Mouse (Mus musculus) ES-E14 (cell line): Measurements from ENCODE around the gene Pdk1. TPM values are rescaled to one million over a fixed set of nuclear protein-coding genes. Genes with fewer than 3 reads are reported as not detected.
"Not testable (repeated sequence)": the region's sequence is repeated elsewhere in the genome, so short reads cannot be mapped to it uniquely, and the experiment has no call there.

Source experiments
- DNase-seq: peaks from one replicate; pipeline ENCODE4 v3.0.0-alpha.2; 2013; ENCODE audit warnings: low read depth, low spot score
- H3K27ac ChIP-seq: 2 replicates; pipeline ENCODE4 v1.5.1; 2012; ENCODE audit warnings: low read depth, mild to moderate bottlenecking, low read length, moderate library complexity, mixed read lengths; ENCODE audit not compliant: poor library complexity, insufficient read depth, severe bottlenecking
- H3K36me3 ChIP-seq: 2 replicates; pipeline ENCODE4 v1.6.1; 2012; ENCODE audit warnings: mild to moderate bottlenecking, low read length, moderate library complexity, mixed read lengths; ENCODE audit not compliant: control insufficient read depth, poor library complexity, insufficient read depth, severe bottlenecking
- H3K4me1 ChIP-seq, 2 experiments: fragments of 150-350 bp in 1 of 2; sonication (generic) in 1 of 2; 2 replicates each; pipeline ENCODE4 v1.6.1; 2012; ENCODE audit warnings: low read length in 2 of 2, mild to moderate bottlenecking in 1 of 2, mixed read lengths in 1 of 2; ENCODE audit not compliant: control insufficient read depth in 2 of 2, insufficient read depth in 2 of 2, poor library complexity in 1 of 2
- H3K4me3 ChIP-seq, 2 experiments: fragments of 150-350 bp in 1 of 2; sonication (generic) in 1 of 2; 2 replicates each; pipeline ENCODE4 v1.5.1; 2012; ENCODE audit warnings: low read length in 2 of 2, low read depth in 1 of 2, mild to moderate bottlenecking in 1 of 2, mixed read lengths in 1 of 2; ENCODE audit not compliant: insufficient read depth in 1 of 2, poor library complexity in 1 of 2, severe bottlenecking in 1 of 2
- H3K9ac ChIP-seq: 2 replicates; pipeline ENCODE4 v1.6.1; 2012; ENCODE audit warnings: low read depth, mild to moderate bottlenecking, low read length, mixed read lengths; ENCODE audit not compliant: poor library complexity, insufficient read depth, severe bottlenecking
- H3K9me3 ChIP-seq: fragments of 150-350 bp; sonication (generic); 2 replicates; pipeline ENCODE4 v1.6.1; 2012; ENCODE audit warnings: low read depth, mild to moderate bottlenecking, low read length; ENCODE audit not compliant: control insufficient read depth, insufficient read depth
- CHD2 ChIP-seq: IDR thresholded peaks from 2 replicates; pipeline ENCODE4 v1.6.1; 2014; ENCODE audit warnings: mild to moderate bottlenecking, low read depth, low read length, inconsistent platforms
- HCFC1 ChIP-seq: IDR thresholded peaks from 2 replicates; pipeline ENCODE4 v1.6.1; 2012; ENCODE audit warnings: low read length, inconsistent platforms, borderline replicate concordance; ENCODE audit not compliant: insufficient read depth
- MAFK ChIP-seq: IDR thresholded peaks from 2 replicates; pipeline ENCODE4 v1.6.1; 2014; ENCODE audit warnings: mild to moderate bottlenecking, low read depth, low read length, inconsistent platforms; ENCODE audit not compliant: insufficient read depth
- ZC3H11A ChIP-seq: IDR thresholded peaks from 2 replicates; pipeline ENCODE4 v1.6.1; 2012; ENCODE audit warnings: low read depth, mild to moderate bottlenecking, inconsistent platforms, low read length, borderline replicate concordance
- ZNF384 ChIP-seq: IDR thresholded peaks from 2 replicates; pipeline ENCODE4 v1.6.1; 2012; ENCODE audit warnings: low read depth, low read length, inconsistent platforms
- in situ Hi-C, 2 experiments: fragments of 600-800 bp; cut with MboI; formaldehyde crosslinking; loops; one replicate each; pipeline ENCODE4 v1.15.1; 2025; ENCODE audit warnings: low sequenced_read_pairs in 2 of 2, inconsistent platforms in 1 of 2; ENCODE audit not compliant: unreplicated experiment in 2 of 2
- total RNA-seq: library from RNA; depleted of rRNA; stranded (reverse); fragments of 300-350 nt; gene quantifications from 2 replicates; pipeline ENCODE4 v1.2.3, GENCODE M21; 2012

Pdk1 gene
- total RNA-seq, 1 experiment: 54.9 TPM

DNA sequence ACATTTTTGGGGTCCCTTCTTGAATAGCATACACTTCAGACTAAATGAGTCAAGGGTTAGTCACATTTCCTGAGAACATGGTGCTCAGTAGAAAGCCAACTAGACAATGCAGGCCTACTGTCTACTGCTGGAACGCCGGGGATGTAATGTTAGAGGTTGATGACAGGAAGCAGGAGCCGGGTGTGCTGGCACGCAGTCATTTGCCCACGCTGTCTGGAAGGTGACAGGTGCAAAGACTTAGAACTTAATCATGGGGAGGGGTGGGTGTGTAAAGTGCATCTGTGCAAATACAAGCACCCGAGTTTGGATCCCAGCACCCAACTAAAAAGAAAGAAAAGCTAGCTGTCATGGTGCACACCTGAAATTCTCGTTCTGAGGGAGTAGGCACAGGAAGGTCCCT, 32.1 kb downstream of the Pdk1 start:
- DNase-seq: no peak
- Histone ChIP-seq H3K27ac (no peak overlapping the region), H3K36me3 (peaks cover 10% of the 10 kb centered on the region), H3K4me1 (peaks cover 3 to 11% of the 10 kb centered on the region in 2 experiments; a peak in 3 of 4 replicates), H3K9me3 (no peaks in the 10 kb centered on the region), H3K4me3 (no peak overlapping the region), H3K9ac (no peak overlapping the region)
- in situ Hi-C loops: no loop called here
- TF ChIP-seq HCFC1 (no peak), ZC3H11A (no peak), ZNF384 (no peak), CHD2 (no peak), MAFK (no peak)

DNA sequence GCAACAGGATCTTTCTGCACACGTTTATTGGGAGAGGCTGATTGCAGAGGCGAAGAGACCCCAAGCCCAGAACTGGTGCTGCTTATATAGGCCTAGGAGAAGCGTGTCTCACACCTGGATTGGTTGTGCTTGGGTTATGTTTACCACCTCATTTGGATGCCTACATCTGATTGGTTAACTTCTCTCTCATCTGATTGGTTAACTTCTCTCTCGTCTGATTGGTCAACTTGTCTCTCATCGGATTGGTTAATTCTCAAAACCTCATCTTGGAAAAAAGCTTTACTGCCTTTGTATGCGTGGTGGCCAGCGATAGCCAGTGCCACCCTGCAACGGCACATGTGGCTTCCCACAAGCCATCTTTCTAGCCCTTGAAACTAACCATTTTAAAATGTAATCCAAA, 33.3 kb downstream of the Pdk1 start:
- in situ Hi-C loops, DNase-seq, H3K9ac ChIP-seq, H3K36me3 ChIP-seq, H3K27ac ChIP-seq, H3K4me3 ChIP-seq, H3K9me3 ChIP-seq: not testable (repeated sequence)
- H3K4me1 ChIP-seq: peaks cover 3 to 13% of the 10 kb centered on the region in 2 experiments; a peak in 3 of 4 replicates

DNA sequence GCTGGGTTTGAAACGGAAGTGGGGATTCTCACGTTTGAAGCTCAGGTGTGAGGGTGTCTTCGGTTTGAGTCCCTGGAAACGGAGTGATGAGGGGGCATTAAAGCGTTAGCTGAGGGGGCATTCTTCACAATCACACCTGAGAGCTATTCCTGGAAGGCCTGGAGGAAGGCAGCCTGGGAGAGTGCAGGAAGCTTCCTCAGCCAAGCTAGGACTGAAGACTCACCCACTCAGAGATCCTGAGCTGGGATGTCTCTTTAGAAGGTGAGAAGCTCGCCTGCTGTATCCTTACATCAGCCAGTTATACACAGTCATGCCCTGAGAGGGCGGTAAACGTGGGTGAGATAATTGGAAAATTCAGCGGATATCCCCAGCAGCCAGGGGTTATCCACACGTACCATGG, 40.9 kb downstream of the Pdk1 start:
- no peak for DNase-seq
- Histone ChIP-seq H3K9me3 (no peaks in the 10 kb centered on the region), H3K4me3 (peak overlapping the region; percentile 7 to 32; a peak in 2 of 4 replicates), H3K27ac (no peak overlapping the region), H3K9ac (no peak overlapping the region; the same call in 1 of the 2 replicates), H3K4me1 (peaks cover 6 to 8% of the 10 kb centered on the region in 2 experiments; a peak in 3 of 4 replicates), H3K36me3 (no peaks in the 10 kb centered on the region)
- in situ Hi-C loops: no loop called here
- TF ChIP-seq ZNF384 (no peak), ZC3H11A (no peak), CHD2 (no peak), HCFC1 (no peak), MAFK (no peak)

DNA sequence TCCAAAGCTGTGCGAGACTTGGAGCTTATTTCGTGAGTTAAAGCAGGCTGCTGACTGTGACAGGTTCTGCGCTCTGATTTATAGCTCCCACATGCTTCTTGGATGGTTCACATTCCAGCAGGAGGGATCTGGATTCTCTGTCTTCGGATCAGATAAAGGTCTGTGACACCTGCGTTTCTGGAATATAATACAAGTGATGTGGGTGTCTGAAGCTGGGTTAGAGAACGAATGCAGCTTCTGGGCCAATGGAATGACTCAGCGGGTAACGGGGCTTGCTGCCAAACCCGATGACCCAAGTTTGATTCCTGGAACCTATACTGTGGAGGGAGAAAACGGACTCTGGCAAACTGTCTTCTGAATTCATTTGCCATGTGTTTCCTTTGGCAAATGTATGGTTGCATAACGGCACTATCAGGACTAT, 46.2 kb downstream of the Pdk1 start:
- DNase-seq: no peak
- in situ Hi-C loops: no loop called here
- H3K36me3 ChIP-seq: no peaks in the 10 kb centered on the region
- H3K27ac ChIP-seq: no peak overlapping the region
- TF ChIP-seq ZC3H11A (no peak), HCFC1 (no peak), CHD2 (no peak), MAFK (no peak), ZNF384 (no peak)
- H3K4me3 ChIP-seq: no peak overlapping the region
- H3K9ac ChIP-seq: no peak overlapping the region
- H3K9me3 ChIP-seq: no peaks in the 10 kb centered on the region
- H3K4me1 ChIP-seq: 0 out of 4 replicates have a peak, but pooled peaks cover 0 to 2% of the 10 kb centered on the region in 2 experiments

DNA sequence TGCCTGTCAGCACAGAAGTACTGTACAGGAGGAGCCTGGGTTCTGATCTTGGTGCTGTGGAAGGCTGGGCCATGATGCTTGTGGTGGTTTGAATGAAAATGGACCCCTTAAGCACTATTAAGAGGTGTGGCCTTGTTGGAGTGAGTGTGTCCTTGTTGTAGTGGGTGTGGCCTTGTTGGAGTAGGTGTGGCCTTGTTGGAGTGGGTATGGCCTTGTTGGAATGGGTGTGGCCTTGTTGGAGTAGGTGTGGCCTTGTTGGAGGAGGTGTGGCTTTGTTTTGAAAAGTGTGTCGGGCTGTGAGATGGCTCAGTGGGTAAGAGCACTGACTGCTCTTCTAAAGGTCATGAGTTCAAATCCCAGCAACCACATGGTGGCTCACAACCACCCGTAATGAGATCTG, 51.9 kb downstream of the Pdk1 start:
- H3K27ac ChIP-seq, H3K9ac ChIP-seq, in situ Hi-C loops, H3K4me3 ChIP-seq, H3K36me3 ChIP-seq, DNase-seq, H3K4me1 ChIP-seq, H3K9me3 ChIP-seq: not testable (repeated sequence)
